Mouse (Mus musculus): ENCODE results near the gene B230118H07Rik.

DNA sequence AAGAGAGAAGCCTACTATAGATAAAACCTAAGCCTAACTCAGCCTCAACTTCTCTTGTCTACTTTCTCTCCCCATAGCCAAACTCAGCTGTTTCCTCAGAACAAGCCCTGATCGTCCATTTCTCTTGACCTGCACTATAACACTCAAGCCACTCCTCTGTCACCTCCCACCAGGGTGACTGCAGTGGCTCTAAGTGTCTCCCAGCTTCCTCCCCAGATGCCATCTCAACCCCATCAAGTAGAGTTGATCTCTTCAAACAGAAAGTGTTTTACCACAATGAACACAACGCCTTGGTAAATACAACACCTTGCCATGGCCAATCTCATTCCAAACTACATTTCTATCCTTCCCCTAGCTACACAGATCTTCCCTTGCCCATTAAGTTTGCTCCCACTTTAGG is 99.2 kb downstream of the B230118H07Rik start:
- TF ChIP-seq HCFC1 (IDR thresholded peaks at IDR 0.05; ENCODE audit: borderline replicate concordance, insufficient read depth, low read length) = no peak
- no peak for TF ChIP-seq CHD2 (IDR thresholded peaks at IDR 0.05; ENCODE audit: low read depth, low read length)
- no peak for TF ChIP-seq ZNF384 (IDR thresholded peaks at IDR 0.05; ENCODE audit: low read depth, low read length)
- TF ChIP-seq ZC3H11A (IDR thresholded peaks at IDR 0.05; ENCODE audit: borderline replicate concordance, low read depth, low read length) = no peak
